Comparison of ENCODE assay signal across 12 mouse cellular contexts in genomic region chr8:8620536-8620935, GRCm38 (mm10). TPM values are rescaled to one million over a fixed set of nuclear protein-coding genes. Genes with fewer than 3 reads are reported as not detected.
A peak's percentile ranks its signal among the peaks of the same experiment; 100 is the strongest.
DNase-seq lines count a peak whose midpoint lies in the region; ATAC-seq and TF ChIP-seq lines count a peak whose summit lies in the region.
"Had no signal": no experiment of that assay in that cellular context is flagged by ENCODE, and none has a peak within 500 bp of the region (broad histone marks: within the 10 kb centered on the region; RNA-seq: fewer than 3 reads in every experiment).

No protein-coding gene starts in this region.

- no peak for TF ChIP-seq CTCF in kidney, postnatal 0 days (IDR thresholded peaks at IDR 0.05; ENCODE audit: low read depth)
- no peak for TF ChIP-seq CTCF in E14TG2a.4 (conservative IDR thresholded peaks at IDR 0.05; ENCODE audit: low read length)
- no peak for TF ChIP-seq CTCF in cortical plate, adult 2 months (IDR thresholded peaks at IDR 0.05; ENCODE audit: extremely low read depth, insufficient read depth, low read length)

- WGBS in kidney, postnatal 0 days: 95% methylated on average over 21 of the region's 21 CpGs
- 92% methylated on average over 21 of the region's 21 CpGs for WGBS in kidney, embryonic 16.5 days
- 92% methylated on average over 21 of the region's 21 CpGs for WGBS in limb, embryonic 12.5 days

- H3K27me3 ChIP-seq in kidney, postnatal 0 days (ENCODE audit: insufficient read depth, low read length): no peaks in the 10 kb centered on the region
- no peaks in the 10 kb centered on the region for H3K27me3 ChIP-seq in kidney, embryonic 16.5 days (ENCODE audit: insufficient read depth, low read length)
- peaks cover 36% of the 10 kb centered on the region for H3K27me3 ChIP-seq in E14TG2a.4 (ENCODE audit: insufficient read depth, low read length)
- no peaks in the 10 kb centered on the region for H3K27me3 ChIP-seq in limb, embryonic 12.5 days

- TF ChIP-seq POLR2A in cortical plate, adult 2 months (IDR thresholded peaks at IDR 0.05; ENCODE audit: extremely low read depth, insufficient read depth, low read length): no peak

- H3K4me1 ChIP-seq in kidney, postnatal 0 days (replicated peaks; ENCODE audit: insufficient read depth, low read length): no peaks in the 10 kb centered on the region
- H3K4me1 ChIP-seq in kidney, embryonic 16.5 days (ENCODE audit: insufficient read depth, low read length): peaks cover 6% of the 10 kb centered on the region
- H3K4me1 ChIP-seq in E14TG2a.4 (replicated peaks; ENCODE audit: low read depth, low read length): peaks cover 51% of the 10 kb centered on the region
- peaks cover 15% of the 10 kb centered on the region for H3K4me1 ChIP-seq in cortical plate, adult 2 months (ENCODE audit: control insufficient read depth, insufficient read depth, low read length)
- peaks cover 41% of the 10 kb centered on the region for H3K4me1 ChIP-seq in limb, embryonic 12.5 days (replicated peaks)

- H3K9ac ChIP-seq in kidney, postnatal 0 days (ENCODE audit: low read depth, low read length): no peak overlapping the region
- H3K9ac ChIP-seq in kidney, embryonic 16.5 days (replicated peaks; ENCODE audit: low read length): no peak overlapping the region
- H3K9ac ChIP-seq in limb, embryonic 12.5 days (replicated peaks): no peak overlapping the region

- no peak overlapping the region for H3K4me3 ChIP-seq in kidney, postnatal 0 days (replicated peaks; ENCODE audit: low read depth, low read length)
- H3K4me3 ChIP-seq in kidney, embryonic 16.5 days (ENCODE audit: low read length): no peak overlapping the region
- H3K4me3 ChIP-seq in E14TG2a.4 (replicated peaks; ENCODE audit: low read length): peak overlapping the region; percentile 68
- no peak overlapping the region for H3K4me3 ChIP-seq in cortical plate, adult 2 months (ENCODE audit: insufficient read depth, low read length)
- no peak overlapping the region for H3K4me3 ChIP-seq in limb, embryonic 12.5 days (replicated peaks)

- peaks cover 17% of the 10 kb centered on the region for H3K36me3 ChIP-seq in kidney, postnatal 0 days (ENCODE audit: insufficient read depth, low read length)
- peaks cover 36% of the 10 kb centered on the region; the same call in 1 of the 2 replicates for H3K36me3 ChIP-seq in kidney, embryonic 16.5 days (ENCODE audit: insufficient read depth, low read length)
- H3K36me3 ChIP-seq in E14TG2a.4 (ENCODE audit: insufficient read depth, low read length): 0 out of 2 replicates have a peak, but pooled peaks cover 3% of the 10 kb centered on the region
- peaks cover 51% of the 10 kb centered on the region for H3K36me3 ChIP-seq in limb, embryonic 12.5 days

- 0 out of 2 replicates have a peak, but pooled peaks have one; percentile 36 for ATAC-seq in kidney, postnatal 0 days (replicated peaks; ENCODE audit: low FRiP score, low read depth)
- ATAC-seq in kidney, embryonic 16.5 days (ENCODE audit: low FRiP score, low TSS enrichment): no peak
- ATAC-seq in limb, embryonic 12.5 days (ENCODE audit: insufficient number of reproducible peaks, insufficient read depth, low FRiP score, low TSS enrichment, low read depth): 0 out of 2 replicates have a peak, but pooled peaks have one; percentile 20

- no peaks in the 10 kb centered on the region for H3K9me3 ChIP-seq in kidney, postnatal 0 days (replicated peaks; ENCODE audit: low read length)
- no peaks in the 10 kb centered on the region for H3K9me3 ChIP-seq in kidney, embryonic 16.5 days (ENCODE audit: low read length)
- H3K9me3 ChIP-seq in E14TG2a.4 (ENCODE audit: low read length): no peaks in the 10 kb centered on the region
- no peaks in the 10 kb centered on the region for H3K9me3 ChIP-seq in limb, embryonic 12.5 days

- no peak for DNase-seq in kidney, postnatal 0 days (ENCODE audit: low spot score)
- no peak for DNase-seq in adrenal gland, adult (ENCODE audit: inconsistent age in 2 of 2, low spot score in 1 of 2)
- DNase-seq in kidney, adult 18-20 months: no peak
- DNase-seq: adrenal gland, postnatal 36 days; embryo, embryonic 11 days; heart, postnatal 14 days; kidney, postnatal 4 days; thymus, adult 18-20 months had no signal

- no peak overlapping the region for H3K27ac ChIP-seq in kidney, postnatal 0 days
- H3K27ac ChIP-seq in kidney, embryonic 16.5 days (ENCODE audit: low read length): no peak overlapping the region
- peak overlapping the region; percentile 22; the same call in 1 of the 2 replicates for H3K27ac ChIP-seq in cortical plate, adult 2 months (ENCODE audit: insufficient read depth, low read length)
- peak overlapping the region; percentile 79 for H3K27ac ChIP-seq in limb, embryonic 12.5 days

- H3K4me2 ChIP-seq in kidney, postnatal 0 days (ENCODE audit: low read length): no peak overlapping the region
- no peak overlapping the region for H3K4me2 ChIP-seq in kidney, embryonic 16.5 days (replicated peaks; ENCODE audit: low read depth, low read length)
- H3K4me2 ChIP-seq in limb, embryonic 12.5 days: no peak overlapping the region

RNA-seq across cellular contexts. Expression of gene Efnb2, which starts 40.5 kb away (rescaled TPM):
- polyA plus RNA-seq in kidney, postnatal 0 days (2015; fragmentation: Nextera tagmentation; extraction: Ambion mirVana): 24.0 and 27.4 TPM in 2 replicates
- 19.9 and 23.2 TPM in 2 replicates for polyA plus RNA-seq in kidney, embryonic 16.5 days (2015; fragmentation: Nextera tagmentation; extraction: Ambion mirVana)
- polyA plus RNA-seq in cortical plate, adult 2 months (2012; rRNA removed): 29.6 and 32.1 TPM in 2 replicates
- 32.4 and 38.1 TPM in 2 replicates for polyA plus RNA-seq in limb, embryonic 12.5 days (2016; fragmentation: Nextera tagmentation; extraction: Ambion mirVana)

Comparison
In these comparisons a context has a peak if more than half of its experiments do, and no peak if none do; other contexts are left out.
1. H3K27ac ChIP-seq: peak in cortical plate, adult 2 months (single experiment) and limb, embryonic 12.5 days (single experiment); none in kidney, postnatal 0 days (single experiment) and kidney, embryonic 16.5 days (single experiment).